Mouse (Mus musculus): ENCODE measurements around the gene 4930455H04Rik.

Gene 4930455H04Rik

DNA sequence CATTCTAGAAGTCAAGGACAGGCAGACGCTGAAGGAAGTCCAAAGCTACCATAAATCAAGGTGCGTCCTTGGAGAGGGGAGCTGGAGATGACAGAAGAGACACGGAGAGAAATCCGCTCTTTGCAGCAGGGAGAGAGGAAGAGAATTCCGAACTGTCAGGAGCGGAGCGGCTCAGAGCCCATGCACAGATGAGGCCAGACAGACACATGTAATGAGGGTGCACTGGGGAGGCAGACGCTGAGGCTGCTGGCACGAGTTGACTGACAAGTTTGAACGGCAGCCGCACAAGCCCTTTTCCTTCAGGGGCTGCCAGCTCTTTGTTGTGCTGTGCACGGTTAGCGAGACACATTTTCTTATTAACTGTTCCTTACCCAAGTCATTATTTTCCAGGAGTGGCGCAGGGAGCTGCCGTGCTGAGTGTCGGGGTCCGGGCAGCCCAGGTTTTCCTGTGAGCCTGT, 502 bp downstream of the 4930455H04Rik start, which contains the start of gene Palmd:
TSS of gene Palmd (minus strand) at position 448 of the 458 bp plus-strand sequence.
- DNase-seq = peak; percentile 65 to 73

GRCm38 (mm10) chr3:116969003-116969402, 936 bp downstream of the 4930455H04Rik start:
- no peak for DNase-seq

- DNase-seq = peak; percentile 40 to 46
Measured at GRCm38 (mm10) chr3:116969786-116970185, 1.7 kb downstream of the 4930455H04Rik start.

DNA sequence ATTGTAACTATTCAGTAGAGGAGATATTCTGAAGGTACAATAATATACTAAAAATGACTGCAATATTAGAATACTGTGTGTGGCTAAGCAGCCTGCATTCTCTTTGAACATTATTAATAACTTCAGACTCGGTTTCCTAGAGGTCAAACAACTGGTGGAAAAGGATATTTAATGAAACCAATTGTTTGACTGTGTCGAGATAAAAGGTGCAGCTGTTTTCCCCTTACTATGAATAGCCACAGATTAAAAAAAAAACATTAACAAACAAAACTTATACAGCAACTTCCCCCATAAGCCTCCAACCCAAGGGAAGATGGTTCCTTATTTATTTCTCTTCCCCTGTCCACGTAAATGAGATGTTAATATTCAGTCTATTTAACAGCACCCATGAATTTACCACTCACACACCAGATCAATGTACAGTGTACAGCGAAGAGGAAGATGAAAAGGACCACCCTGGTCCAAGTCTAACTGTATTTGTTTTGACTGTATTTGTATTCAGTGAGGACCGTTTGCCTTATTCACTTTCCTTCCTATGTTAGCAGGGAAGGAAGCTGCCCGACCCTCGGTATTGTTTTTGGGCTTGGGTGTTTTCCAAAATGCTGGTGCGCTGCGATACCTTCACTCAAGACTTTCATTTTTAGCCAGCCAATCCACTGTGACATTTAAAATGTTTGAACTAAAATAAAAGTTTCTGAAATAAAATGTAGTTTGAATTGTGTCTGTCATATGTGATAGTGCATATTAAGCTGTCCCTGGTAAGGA, 13.9 kb downstream of the 4930455H04Rik start:
- no peak for DNase-seq

GRCm38 (mm10) chr3:116985042-116985455, 17.0 kb downstream of the 4930455H04Rik start:
- peak; percentile 82 for DNase-seq

DNA sequence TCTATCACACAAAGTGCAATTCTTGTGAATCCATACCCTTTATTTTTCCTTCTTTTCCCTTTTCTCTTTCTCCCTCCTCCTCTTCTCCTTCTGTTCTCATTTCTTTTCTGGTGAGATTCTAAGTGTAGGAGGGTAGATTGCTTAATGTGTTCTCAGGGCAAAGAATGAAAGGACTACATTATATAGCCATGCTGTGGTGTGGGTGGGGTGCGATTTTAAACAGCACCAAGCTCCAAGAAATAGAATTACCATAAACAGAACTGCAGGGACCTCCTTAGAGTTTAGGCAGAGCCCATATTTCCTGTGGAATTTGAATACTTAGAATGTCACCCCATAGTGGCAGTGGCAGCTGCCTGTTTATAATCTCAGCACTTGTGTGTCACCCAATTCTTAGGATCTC, 17.7 kb downstream of the 4930455H04Rik start:
- DNase-seq = no peak

GRCm38 (mm10) chr3:116986451-116986850, 18.4 kb downstream of the 4930455H04Rik start:
- no peak for DNase-seq

- DNase-seq = no peak
Measured at GRCm38 (mm10) chr3:116988221-116988620, 20.2 kb downstream of the 4930455H04Rik start.

- no peak for DNase-seq
Measured at GRCm38 (mm10) chr3:116991180-116991579, 23.1 kb downstream of the 4930455H04Rik start.

GRCm38 (mm10) chr3:116993011-116993410, 24.9 kb downstream of the 4930455H04Rik start:
- DNase-seq = peak; percentile 58 to 61

GRCm38 (mm10) chr3:117001686-117002485, 33.8 kb downstream of the 4930455H04Rik start:
- peak in 1 of 2 experiments; percentile 13 for DNase-seq

- no peak for DNase-seq
Measured at GRCm38 (mm10) chr3:117003379-117003778, 35.3 kb downstream of the 4930455H04Rik start.

GRCm38 (mm10) chr3:117006636-117007035, 38.6 kb downstream of the 4930455H04Rik start:
- peak; percentile 37 to 41 for DNase-seq

DNA sequence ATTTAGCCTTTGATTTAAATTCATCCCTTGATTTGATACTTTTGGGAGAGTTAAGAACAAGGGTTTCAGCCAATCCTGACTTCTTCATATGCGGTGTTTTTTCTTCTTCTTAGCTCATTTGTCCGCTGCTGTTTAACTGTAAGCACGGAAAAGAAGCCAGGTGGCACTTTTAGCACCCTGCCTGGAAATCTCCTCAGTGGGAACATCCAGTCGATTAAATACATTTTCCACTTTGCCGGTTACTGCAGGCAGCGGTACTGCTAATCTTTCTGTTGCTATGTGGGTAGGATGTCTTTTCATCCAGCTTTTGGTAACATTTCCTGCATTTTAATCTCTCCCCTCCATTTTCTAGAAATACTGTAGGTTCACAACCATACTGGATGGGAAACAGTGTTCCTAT, 39.3 kb downstream of the 4930455H04Rik start:
- peak; percentile 55 to 61 for DNase-seq

GRCm38 (mm10) chr3:117010182-117010581, 42.1 kb downstream of the 4930455H04Rik start:
- DNase-seq = no peak

DNA sequence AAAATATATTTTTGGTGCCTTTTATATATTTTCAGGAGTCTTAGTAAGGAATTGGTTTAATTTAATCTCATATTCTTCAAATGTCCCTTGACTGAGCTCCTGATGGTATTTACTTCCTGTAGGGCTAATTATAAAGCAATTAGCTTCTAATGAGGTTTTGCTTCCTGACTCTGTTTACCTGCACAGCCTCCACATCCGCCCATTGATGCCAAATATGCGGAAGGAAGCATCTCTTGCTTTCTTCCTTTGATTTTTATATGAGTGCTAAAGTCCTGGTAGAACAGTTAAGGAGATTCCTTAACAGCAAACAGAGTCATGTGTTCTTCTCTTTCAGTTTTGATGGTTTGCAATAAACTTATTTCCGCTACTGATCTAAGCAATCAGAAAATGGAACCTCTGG, 52.3 kb downstream of the 4930455H04Rik start:
- no peak for DNase-seq

GRCm38 (mm10) chr3:117021907-117022306, 53.8 kb downstream of the 4930455H04Rik start:
- no peak for DNase-seq

DNA sequence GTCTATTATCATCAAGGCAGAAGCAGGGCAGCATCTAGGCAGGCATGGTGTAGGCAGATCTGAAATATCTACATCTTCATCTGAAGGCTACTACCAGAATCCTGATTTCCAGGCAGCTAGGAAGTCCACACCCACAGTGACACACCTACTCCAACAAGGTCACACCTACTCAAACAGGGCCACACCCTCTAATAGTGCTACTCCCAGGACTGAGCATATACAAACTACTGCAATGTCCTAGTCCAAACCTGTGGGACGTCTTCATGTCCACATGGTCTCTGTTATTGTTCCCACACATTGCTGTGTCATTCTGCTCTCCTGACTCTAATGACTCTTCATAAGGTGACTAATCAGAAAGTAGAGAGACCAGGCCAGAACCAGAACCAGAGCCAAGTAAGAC, 56.0 kb downstream of the 4930455H04Rik start:
- no peak for DNase-seq

- no peak for DNase-seq
Measured at GRCm38 (mm10) chr3:117024557-117024956, 56.5 kb downstream of the 4930455H04Rik start.

GRCm38 (mm10) chr3:117025421-117025820, 57.4 kb downstream of the 4930455H04Rik start:
- no peak for DNase-seq

Measured in cerebellum, postnatal 10 days (tissue).